Mouse (Mus musculus): Measurements from ENCODE around the gene Gbp8.

DNA sequence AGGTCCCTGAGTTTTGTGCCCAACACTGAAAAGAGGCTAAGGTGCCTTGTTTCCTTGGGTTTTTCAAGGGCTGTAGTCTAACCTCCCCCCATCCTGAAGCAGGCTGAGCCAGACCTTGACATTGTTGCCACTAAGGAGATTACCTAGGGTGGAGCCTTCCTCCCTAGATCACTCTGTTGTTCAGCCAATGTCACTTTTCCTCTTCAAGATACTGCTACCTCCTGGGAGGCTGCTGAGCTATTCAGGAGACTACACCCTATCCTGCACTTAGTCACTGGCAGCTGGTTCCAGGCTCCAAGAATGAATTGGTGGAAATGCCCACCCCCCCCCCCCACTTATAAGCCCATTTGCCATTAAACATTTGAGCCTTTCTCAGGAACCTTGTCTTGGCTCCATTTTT lies 7.1 kb upstream of the Gbp8 start:
- no peak for TF ChIP-seq CTCF (conservative IDR thresholded peaks at IDR 0.05; ENCODE audit: insufficient read depth, insufficient read length, low read depth, low read length)
- no peak for TF ChIP-seq POLR2A (IDR thresholded peaks at IDR 0.05; ENCODE audit: low read depth, low read length)
